Mouse (Mus musculus) forebrain, embryonic 10.5 days (tissue): Measurements from ENCODE around the gene Trpc4ap. TPM values are rescaled to one million over a fixed set of nuclear protein-coding genes. Genes with fewer than 3 reads are reported as not detected.

ENCODE experiments used
- DNase-seq: peaks from one replicate; pipeline ENCODE4 v3.0.0-alpha.2; 2017; ENCODE audit warnings: low spot score; ENCODE audit errors: extremely low spot score
- H3K27ac ChIP-seq: fragments of 300-500 bp; sonication (generic); 2 replicates; pipeline ENCODE4 v1.5.1; 2016; ENCODE audit warnings: mild to moderate bottlenecking
- H3K27me3 ChIP-seq: fragments of 300-500 bp; sonication (generic); 2 replicates; pipeline ENCODE4 v1.6.1; 2016; ENCODE audit warnings: mild to moderate bottlenecking; ENCODE audit not compliant: poor library complexity, severe bottlenecking
- H3K36me3 ChIP-seq: fragments of 300-500 bp; sonication (generic); replicated peaks from 2 replicates; pipeline ENCODE4 v1.6.1; 2016; ENCODE audit warnings: mild to moderate bottlenecking, moderate library complexity
- H3K4me1 ChIP-seq: fragments of 300-500 bp; sonication (generic); 2 replicates; pipeline ENCODE4 v1.6.1; 2016
- H3K4me3 ChIP-seq: fragments of 300-500 bp; sonication (generic); 2 replicates; pipeline ENCODE4 v1.5.1; 2016; ENCODE audit warnings: mild to moderate bottlenecking, moderate library complexity
- H3K9me3 ChIP-seq: fragments of 300-500 bp; sonication (generic); 2 replicates; pipeline ENCODE4 v1.6.1; 2016; ENCODE audit warnings: mild to moderate bottlenecking, moderate library complexity
- WGBS: fragments of 180-500 bp; shearing (Covaris S2); methylation state at CpG from one replicate; pipeline ENCODE4 v1.1.7; 2016; 5-methylcytosine and 5-hydroxymethylcytosine counted together
- polyA plus RNA-seq: library from polyadenylated mRNA; unstranded; fragments of >200 nt; fragmentation: Nextera tagmentation; extraction: Ambion mirVana; gene quantifications from 2 replicates; pipeline ENCODE4 v1.2.1, GENCODE M21; 2016

Trpc4ap gene
- polyA plus RNA-seq, 1 experiment from 2014 or later = 126 TPM

- no peak overlapping the region for H3K27ac ChIP-seq
- H3K4me3 ChIP-seq = no peak overlapping the region
- H3K9me3 ChIP-seq = no peaks in the 10 kb centered on the region
- WGBS = 61% methylated on average over 30 of the region's 30 CpGs
- no peak for DNase-seq
- H3K27me3 ChIP-seq = peaks cover 81% of the 10 kb centered on the region
- peaks cover 61% of the 10 kb centered on the region for H3K36me3 ChIP-seq
- peaks cover 39% of the 10 kb centered on the region for H3K4me1 ChIP-seq
These were observed 59.8 kb downstream of the Trpc4ap start for GRCm38 (mm10) chr2:155632138-155632936.

- no peaks in the 10 kb centered on the region for H3K9me3 ChIP-seq
- H3K4me3 ChIP-seq = peak overlapping the region; percentile 16
- 13% methylated on average over 43 of the region's 43 CpGs for WGBS
- peaks cover 46% of the 10 kb centered on the region for H3K36me3 ChIP-seq
- H3K4me1 ChIP-seq = peaks cover 48% of the 10 kb centered on the region
- no peak overlapping the region for H3K27ac ChIP-seq
- no peak for DNase-seq
- peaks cover 97% of the 10 kb centered on the region for H3K27me3 ChIP-seq
These were observed 61.4 kb downstream of the Trpc4ap start for GRCm38 (mm10) chr2:155630590-155631416.

- Histone ChIP-seq H3K36me3 (peaks cover 39% of the 10 kb centered on the region), H3K4me3 (peak overlapping the region; percentile 16), H3K4me1 (peaks cover 48% of the 10 kb centered on the region), H3K27me3 (peaks cover 99% of the 10 kb centered on the region), H3K27ac (no peak overlapping the region), H3K9me3 (no peaks in the 10 kb centered on the region)
- DNase-seq = no peak
- 19% methylated on average over 20 of the region's 20 CpGs for WGBS
These were observed 62.0 kb downstream of the Trpc4ap start for GRCm38 (mm10) chr2:155630153-155630552.

GRCm38 (mm10) chr2:155629231-155629661, 62.9 kb downstream of the Trpc4ap start:
- H3K4me3 ChIP-seq = peak overlapping the region; percentile 54
- peaks cover 30% of the 10 kb centered on the region for H3K36me3 ChIP-seq
- H3K9me3 ChIP-seq = no peaks in the 10 kb centered on the region
- H3K27me3 ChIP-seq = peaks cover 98% of the 10 kb centered on the region
- 2% methylated on average over 35 of the region's 35 CpGs for WGBS
- DNase-seq = peak; percentile 54
- peaks cover 48% of the 10 kb centered on the region for H3K4me1 ChIP-seq
- H3K27ac ChIP-seq = peak overlapping the region; percentile 64

- peaks cover 23% of the 10 kb centered on the region for H3K36me3 ChIP-seq
- H3K4me3 ChIP-seq = 0 out of 2 replicates have a peak overlapping the region, but pooled peaks have one; percentile 54
- peaks cover 97% of the 10 kb centered on the region for H3K27me3 ChIP-seq
- H3K9me3 ChIP-seq = no peaks in the 10 kb centered on the region
- 75% methylated on average over 13 of the region's 13 CpGs for WGBS
- peaks cover 48% of the 10 kb centered on the region for H3K4me1 ChIP-seq
- DNase-seq = no peak
- 0 out of 2 replicates have a peak overlapping the region, but pooled peaks have one; percentile 64 for H3K27ac ChIP-seq
These were observed 63.7 kb downstream of the Trpc4ap start for GRCm38 (mm10) chr2:155628519-155628918.

DNA sequence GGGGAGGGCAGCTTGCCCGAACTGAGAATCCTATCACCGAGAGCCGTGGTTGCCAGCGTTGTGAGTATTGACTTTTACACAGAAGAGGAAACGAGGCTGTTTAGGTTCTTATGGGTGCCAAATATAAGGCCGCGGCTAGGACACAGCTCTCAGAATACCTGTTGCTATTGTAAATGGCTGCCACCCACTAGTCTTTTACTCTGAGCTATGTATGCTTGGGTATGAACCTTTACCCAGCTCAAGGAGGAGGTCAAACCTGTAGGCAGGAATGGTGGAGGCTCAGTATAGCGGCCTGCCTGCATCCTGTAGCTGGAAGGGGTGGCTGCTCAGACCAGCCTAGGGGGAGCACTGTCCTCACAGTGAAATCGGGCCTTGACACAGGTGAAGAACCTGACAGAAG, 64.1 kb downstream of the Trpc4ap start:
- Histone ChIP-seq H3K9me3 (no peaks in the 10 kb centered on the region), H3K27me3 (peaks cover 97% of the 10 kb centered on the region), H3K4me1 (peaks cover 48% of the 10 kb centered on the region), H3K36me3 (peaks cover 19% of the 10 kb centered on the region), H3K27ac (no peak overlapping the region), H3K4me3 (no peak overlapping the region)
- no peak for DNase-seq
- 84% methylated on average over 9 of the region's 9 CpGs for WGBS

DNA sequence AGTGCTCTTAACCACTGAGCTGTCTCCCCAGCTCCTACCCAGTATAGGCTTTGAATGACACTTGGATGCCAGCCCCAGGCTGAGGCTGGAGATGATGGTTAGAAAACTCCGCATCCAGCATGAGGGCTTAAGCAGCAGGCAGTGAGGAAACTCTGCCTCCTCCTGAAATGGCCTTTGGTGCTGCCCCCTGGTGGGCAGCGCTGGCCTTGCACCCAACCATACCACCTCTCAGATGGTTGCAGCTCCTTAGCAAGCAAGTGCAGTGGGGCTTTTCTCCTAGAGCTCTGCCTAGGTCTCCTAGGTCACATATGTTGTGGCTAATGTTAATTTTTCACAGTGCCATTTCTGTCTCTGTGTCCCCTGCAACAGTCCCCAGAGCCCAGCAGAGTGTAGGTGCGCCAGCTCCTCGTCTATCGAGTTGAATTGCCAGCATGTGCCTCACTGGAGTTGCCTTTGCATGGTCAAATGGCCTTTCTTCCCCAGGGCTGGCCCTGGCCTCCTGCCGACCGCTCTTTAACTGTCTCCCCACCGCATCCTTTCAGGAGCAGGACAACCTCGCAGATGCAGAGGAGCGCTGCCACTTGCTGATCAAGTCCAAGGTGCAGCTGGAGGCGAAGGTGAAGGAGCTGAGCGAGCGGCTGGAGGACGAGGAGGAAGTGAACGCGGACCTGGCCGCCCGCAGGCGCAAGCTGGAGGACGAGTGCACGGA, 65.0 kb downstream of the Trpc4ap start:
- Histone ChIP-seq H3K9me3 (no peaks in the 10 kb centered on the region), H3K4me1 (peaks cover 51% of the 10 kb centered on the region), H3K27ac (no peak overlapping the region), H3K4me3 (no peak overlapping the region), H3K27me3 (peaks cover 94% of the 10 kb centered on the region), H3K36me3 (peaks cover 10% of the 10 kb centered on the region)
- 48% methylated on average over 21 of the region's 21 CpGs for WGBS
- DNase-seq = peak; percentile 80

- Histone ChIP-seq H3K27ac (no peak overlapping the region), H3K4me3 (no peak overlapping the region), H3K9me3 (no peaks in the 10 kb centered on the region), H3K27me3 (peaks cover 87% of the 10 kb centered on the region), H3K36me3 (peaks cover under 1% of the 10 kb centered on the region), H3K4me1 (peaks cover 46% of the 10 kb centered on the region)
- 54% methylated on average over 15 of the region's 15 CpGs for WGBS
- no peak for DNase-seq
These were observed 65.9 kb downstream of the Trpc4ap start for GRCm38 (mm10) chr2:155626277-155626676.

- Histone ChIP-seq H3K27ac (no peak overlapping the region), H3K4me3 (no peak overlapping the region), H3K36me3 (no peaks in the 10 kb centered on the region), H3K27me3 (peaks cover 80% of the 10 kb centered on the region), H3K4me1 (peaks cover 30% of the 10 kb centered on the region), H3K9me3 (no peaks in the 10 kb centered on the region)
- no peak for DNase-seq
- 41% methylated on average over 10 of the region's 10 CpGs for WGBS
These were observed 67.5 kb downstream of the Trpc4ap start for GRCm38 (mm10) chr2:155624730-155625129.

GRCm38 (mm10) chr2:155623996-155624395, 68.2 kb downstream of the Trpc4ap start:
- H3K27me3 ChIP-seq = peaks cover 72% of the 10 kb centered on the region
- 91% methylated on average over 6 of the region's 6 CpGs for WGBS
- no peak for DNase-seq

GRCm38 (mm10) chr2:155622606-155623005, 69.6 kb downstream of the Trpc4ap start:
- H3K36me3 ChIP-seq = no peaks in the 10 kb centered on the region
- H3K4me1 ChIP-seq = peaks cover 15% of the 10 kb centered on the region
- WGBS = 32% methylated on average over 11 of the region's 11 CpGs
- H3K27me3 ChIP-seq = peaks cover 59% of the 10 kb centered on the region
- H3K4me3 ChIP-seq = no peak overlapping the region
- H3K9me3 ChIP-seq = no peaks in the 10 kb centered on the region
- H3K27ac ChIP-seq = no peak overlapping the region
- DNase-seq = no peak

More at GRCm38 (mm10) chr2:155623996-155624395, 68.2 kb downstream of the Trpc4ap start:
- Histone ChIP-seq H3K4me3 (no peak overlapping the region), H3K36me3 (no peaks in the 10 kb centered on the region), H3K9me3 (no peaks in the 10 kb centered on the region), H3K27ac (no peak overlapping the region), H3K4me1 (peaks cover 23% of the 10 kb centered on the region)

- H3K4me3 ChIP-seq = no peak overlapping the region
- peaks cover 32% of the 10 kb centered on the region; the same call in 1 of the 2 replicates for H3K27me3 ChIP-seq
- H3K4me1 ChIP-seq = peaks cover 11% of the 10 kb centered on the region; the same call in 1 of the 2 replicates
- peak; percentile 86 for DNase-seq
- no peaks in the 10 kb centered on the region for H3K36me3 ChIP-seq
- H3K27ac ChIP-seq = no peak overlapping the region
- 18% methylated on average over 8 of the region's 8 CpGs for WGBS
- H3K9me3 ChIP-seq = no peaks in the 10 kb centered on the region
These were observed 72.4 kb downstream of the Trpc4ap start for GRCm38 (mm10) chr2:155619817-155620216.
